Comparison of ENCODE assay signal across 13 mouse cellular contexts in the genomic region with DNA sequence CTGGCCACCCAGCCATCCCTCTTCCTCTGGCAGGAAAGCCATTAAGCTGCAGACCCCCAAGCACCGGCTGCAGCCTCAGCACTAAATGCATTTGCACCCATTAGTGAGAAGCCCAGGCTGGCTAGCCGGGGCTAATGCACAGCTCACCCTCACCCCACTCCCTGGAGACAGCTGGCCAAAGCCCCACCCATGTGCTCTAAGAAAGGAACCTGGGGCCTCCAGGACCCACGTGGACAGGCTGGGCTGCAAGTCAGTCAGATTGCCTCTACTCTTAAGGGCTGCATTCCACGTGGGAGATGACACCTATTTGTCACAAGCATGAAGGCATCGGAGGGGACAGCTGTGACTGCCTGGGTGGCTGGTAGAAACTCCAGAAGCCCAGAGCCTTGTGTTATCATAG. TPM values are rescaled to one million over a fixed set of nuclear protein-coding genes. Genes with fewer than 3 reads are reported as not detected.
DNase-seq lines count a peak whose midpoint lies in the region; ATAC-seq and TF ChIP-seq lines count a peak whose summit lies in the region.
"Had no signal": no experiment of that assay in that cellular context is flagged by ENCODE, and none has a peak within 500 bp of the region (broad histone marks: within the 10 kb centered on the region; RNA-seq: fewer than 3 reads in every experiment).

No protein-coding gene starts in this region.

- no peak overlapping the region for H3K4me2 ChIP-seq in hindbrain, postnatal 0 days (ENCODE audit: low read depth, low read length)
- H3K4me2 ChIP-seq in embryonic facial prominence, embryonic 15.5 days (replicated peaks): no peak overlapping the region
- H3K4me2 ChIP-seq: kidney, embryonic 15.5 days had no signal

- no peak for TF ChIP-seq CTCF in hindbrain, postnatal 0 days (IDR thresholded peaks at IDR 0.05; ENCODE audit: low read depth)

- ATAC-seq in hindbrain, postnatal 0 days: no peak
- no peak; the same call in 1 of the 2 replicates for ATAC-seq in embryonic facial prominence, embryonic 15.5 days (ENCODE audit: insufficient number of reproducible peaks, low FRiP score, low TSS enrichment, low read depth)
- no peak for ATAC-seq in erythroid progenitor cell, adult 5-6 weeks (replicated peaks; ENCODE audit: low FRiP score, poor library complexity, severe bottlenecking)
- ATAC-seq: lung, postnatal 0 days had no signal

- no peaks in the 10 kb centered on the region for H3K9me3 ChIP-seq in hindbrain, embryonic 10.5 days
- no peaks in the 10 kb centered on the region for H3K9me3 ChIP-seq in hindbrain, postnatal 0 days (ENCODE audit: low read length)
- no peaks in the 10 kb centered on the region for H3K9me3 ChIP-seq in embryonic facial prominence, embryonic 15.5 days (replicated peaks)
- no peaks in the 10 kb centered on the region for H3K9me3 ChIP-seq in limb, embryonic 10.5 days (replicated peaks)
- H3K9me3 ChIP-seq: kidney, embryonic 15.5 days had no signal

- peaks cover 94% of the 10 kb centered on the region for H3K4me1 ChIP-seq in hindbrain, embryonic 10.5 days (replicated peaks)
- H3K4me1 ChIP-seq in hindbrain, postnatal 0 days (ENCODE audit: insufficient read depth, low read length): peaks cover 27% of the 10 kb centered on the region
- H3K4me1 ChIP-seq in embryonic facial prominence, embryonic 15.5 days: peaks cover 36% of the 10 kb centered on the region
- peaks cover 72% of the 10 kb centered on the region for H3K4me1 ChIP-seq in limb, embryonic 10.5 days

- H3K27me3 ChIP-seq in hindbrain, embryonic 10.5 days (ENCODE audit: insufficient read depth, poor library complexity, severe bottlenecking): no peaks in the 10 kb centered on the region
- H3K27me3 ChIP-seq in hindbrain, postnatal 0 days (ENCODE audit: insufficient read depth, low read length): no peaks in the 10 kb centered on the region
- no peaks in the 10 kb centered on the region for H3K27me3 ChIP-seq in embryonic facial prominence, embryonic 15.5 days
- H3K27me3 ChIP-seq in limb, embryonic 10.5 days (ENCODE audit: low read depth, poor library complexity, severe bottlenecking): no peaks in the 10 kb centered on the region
- H3K27me3 ChIP-seq: kidney, embryonic 15.5 days had no signal

- DNase-seq in hindbrain, embryonic 10.5 days (ENCODE audit: low spot score): no peak
- no peak for DNase-seq in hindbrain, postnatal 0 days (ENCODE audit: low spot score)
- peak; percentile 37 for DNase-seq in MN1 (ENCODE audit: low spot score)
- no peak for DNase-seq in limb, embryonic 10.5 days (ENCODE audit: low spot score)
- no peak for DNase-seq in cerebellum, adult 18-20 months
- no peak for DNase-seq in cerebellum, postnatal 36 days
- DNase-seq: gastrocnemius, postnatal 25 days; heart, postnatal 10 days; right cerebral cortex, postnatal 14 days had no signal

- no peaks in the 10 kb centered on the region for H3K36me3 ChIP-seq in hindbrain, embryonic 10.5 days
- no peaks in the 10 kb centered on the region for H3K36me3 ChIP-seq in hindbrain, postnatal 0 days (ENCODE audit: insufficient read depth, low read length)
- no peaks in the 10 kb centered on the region for H3K36me3 ChIP-seq in embryonic facial prominence, embryonic 15.5 days
- no peaks in the 10 kb centered on the region for H3K36me3 ChIP-seq in limb, embryonic 10.5 days
- H3K36me3 ChIP-seq: kidney, embryonic 15.5 days had no signal

- no peak overlapping the region for H3K9ac ChIP-seq in hindbrain, postnatal 0 days (replicated peaks; ENCODE audit: low read length)
- H3K9ac ChIP-seq in embryonic facial prominence, embryonic 15.5 days: no peak overlapping the region
- H3K9ac ChIP-seq: kidney, embryonic 15.5 days had no signal

- peak overlapping the region; percentile 87 for H3K27ac ChIP-seq in hindbrain, embryonic 10.5 days
- H3K27ac ChIP-seq in hindbrain, postnatal 0 days: no peak overlapping the region
- peak overlapping the region; percentile 22; the same call in 1 of the 2 replicates for H3K27ac ChIP-seq in embryonic facial prominence, embryonic 15.5 days (replicated peaks)
- H3K27ac ChIP-seq in limb, embryonic 10.5 days: 0 out of 2 replicates have a peak overlapping the region, but pooled peaks have one; percentile 63

- no peak overlapping the region for H3K4me3 ChIP-seq in hindbrain, embryonic 10.5 days
- no peak overlapping the region for H3K4me3 ChIP-seq in hindbrain, postnatal 0 days (ENCODE audit: low read length)
- no peak overlapping the region for H3K4me3 ChIP-seq in embryonic facial prominence, embryonic 15.5 days (replicated peaks)
- H3K4me3 ChIP-seq in limb, embryonic 10.5 days: no peak overlapping the region
- H3K4me3 ChIP-seq: kidney, embryonic 15.5 days had no signal

- 46% methylated on average over 5 of the region's 5 CpGs for WGBS in hindbrain, embryonic 10.5 days
- WGBS in hindbrain, postnatal 0 days: 36% methylated on average over 5 of the region's 5 CpGs
- 30% methylated on average over 5 of the region's 5 CpGs for WGBS in embryonic facial prominence, embryonic 15.5 days
- 13% methylated on average over 5 of the region's 5 CpGs for WGBS in limb, embryonic 10.5 days

RNA-seq across cellular contexts. Expression of a gene that starts 48.0 kb away (rescaled TPM):
- polyA plus RNA-seq in hindbrain, embryonic 10.5 days (2016; fragmentation: Nextera tagmentation; extraction: Ambion mirVana): 0.33 and 0.47 TPM in 2 replicates
- 1.3 and 4.6 TPM in 2 replicates for total RNA-seq in hindbrain, postnatal 0 days (2014; rRNA removed)
- 0.54 TPM in 1 of 2 replicates, not detected in the other for polyA plus RNA-seq in hindbrain, postnatal 0 days (2015; fragmentation: Nextera tagmentation; extraction: Ambion mirVana)
- 1.8 and 3.2 TPM in 2 replicates for polyA plus RNA-seq in embryonic facial prominence, embryonic 15.5 days (2015; fragmentation: Nextera tagmentation; extraction: Ambion mirVana)
- 0.55 and 0.95 TPM in 2 replicates for polyA plus RNA-seq in limb, embryonic 10.5 days (2016; fragmentation: Nextera tagmentation; extraction: Ambion mirVana)
- not detected in 2 replicates for total RNA-seq in erythroid progenitor cell, adult 5-6 weeks (2015; ENCODE audit: low replicate concordance)
- total RNA-seq in erythroid progenitor cell, adult 5-6 weeks (2017; ENCODE audit: low replicate concordance): not detected in 2 replicates
